Mouse (Mus musculus) left cerebral cortex, adult 8-10 months (tissue): ENCODE data around the gene Cpt1c. TPM values are rescaled to one million over a fixed set of nuclear protein-coding genes. Genes with fewer than 3 reads are reported as not detected.

ENCODE experiments used
- DNase-seq, 2 experiments: peaks; one replicate each; pipeline ENCODE4 v3.0.0; 2022; ENCODE audit warnings: low spot score in 2 of 2
- microRNA-seq, 2 experiments: library from miRNA; unstranded; fragments of <30 nt; microRNA quantifications; one replicate each; pipeline ENCODE4 v1.2.0; 2022
- total RNA-seq, 4 experiments: library from RNA; stranded (reverse); gene quantifications; 2 replicates each; pipeline ENCODE4 v1.2.4; 2022

The Cpt1c gene
- total RNA-seq, 4 experiments from 2014 or later, result 95.5 to 101 (median 98.3) TPM

DNA sequence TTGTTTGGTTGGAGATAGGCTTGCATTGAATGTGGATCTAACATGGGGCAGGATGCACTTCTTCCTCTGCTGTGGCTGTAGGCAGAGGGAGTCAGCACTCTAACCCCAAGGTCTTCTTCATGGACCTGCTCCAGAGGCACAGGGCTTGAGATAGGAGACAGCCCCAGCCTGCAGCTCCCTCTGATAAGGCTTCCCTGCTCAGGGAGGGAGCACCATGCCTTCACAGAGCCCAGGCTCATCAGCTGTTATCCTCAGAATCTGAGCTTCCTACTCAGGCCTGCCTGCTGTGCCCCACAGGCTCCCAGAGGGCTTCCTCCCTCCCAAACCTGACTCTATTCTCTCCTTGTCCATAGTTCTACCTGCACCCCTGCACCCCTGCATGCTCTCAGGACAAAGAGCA, 52.1 kb downstream of the Cpt1c start:
- no peak for DNase-seq

- no peak for DNase-seq
Measured at GRCm38 (mm10) chr7:44919127-44919526, 55.5 kb downstream of the Cpt1c start.

DNA sequence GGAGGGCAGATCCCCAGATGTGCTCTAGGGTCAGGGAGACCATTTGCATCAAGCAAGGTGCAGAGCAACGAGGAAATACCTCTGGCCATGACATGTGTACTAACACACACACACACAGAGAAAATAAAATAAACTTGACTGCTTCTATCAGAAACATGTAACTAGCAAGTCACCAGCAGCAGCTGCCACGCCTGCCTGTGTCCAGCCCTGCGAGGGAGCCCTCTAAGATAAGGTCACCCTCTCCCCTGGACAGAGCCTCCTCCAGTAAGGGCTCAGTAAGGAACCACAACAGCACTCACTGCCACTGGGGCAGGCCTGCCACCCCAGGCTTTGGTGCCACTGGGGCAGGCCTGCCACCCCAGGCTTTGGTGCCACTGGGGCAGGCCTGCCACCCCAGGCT, 56.4 kb downstream of the Cpt1c start:
- no peak for DNase-seq

DNA sequence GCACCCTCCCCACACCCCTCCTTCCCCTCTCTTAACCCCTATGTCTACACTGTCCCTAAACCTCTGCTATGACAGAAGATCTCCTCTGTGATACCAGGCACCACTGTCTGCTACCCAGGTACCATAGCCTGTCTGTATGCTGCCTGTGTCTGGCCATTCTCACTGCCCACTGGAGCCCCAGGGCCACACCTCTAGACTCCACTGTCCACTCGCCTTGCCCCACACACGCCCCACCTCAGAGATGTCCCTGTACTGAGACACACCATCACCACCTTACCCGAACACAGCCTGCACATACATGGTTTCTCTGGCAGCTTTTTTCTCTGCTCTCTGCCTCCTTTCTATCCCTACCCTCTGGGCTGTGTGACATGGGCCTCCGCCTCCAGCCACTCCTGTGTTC, 57.8 kb downstream of the Cpt1c start:
- DNase-seq, result no peak

GRCm38 (mm10) chr7:44916191-44916590, 58.5 kb downstream of the Cpt1c start:
- no peak for DNase-seq

- no peak for DNase-seq
Measured at GRCm38 (mm10) chr7:44915314-44915713, 59.3 kb downstream of the Cpt1c start.

- DNase-seq, result no peak
Measured at GRCm38 (mm10) chr7:44914396-44914795, 60.3 kb downstream of the Cpt1c start.

Small RNAs within 50 kb of the gene (microRNA-seq; reads per million reads assigned to microRNA genes)
- gene Mir7054, result 1.8 to 2.5 reads per million in 2 experiments

Other genes with a start within 250 kb of the Cpt1c start
- gene Vrk3, start 226.4 kb downstream of the Cpt1c start, total RNA-seq, result 10 to 100 TPM; 26.8 to 33.5 (median 30.9) TPM
- under 1 TPM; 0.23 to 0.55 (median 0.42) TPM for gene Zfp473, start 223.8 kb downstream of the Cpt1c start, total RNA-seq
- 10 to 100 TPM; 28.7 to 31.4 (median 30.2) TPM for gene Nup62, start 158.8 kb downstream of the Cpt1c start, total RNA-seq
- gene Il4i1, start 158.5 kb downstream of the Cpt1c start, total RNA-seq, result 1 to 10 TPM; 2.1 to 8.4 (median 5.8) TPM
- gene Atf5, start 158.2 kb downstream of the Cpt1c start, total RNA-seq, result 10 to 100 TPM; 23.8 to 26.8 (median 24.2) TPM
- 10 to 100 TPM; 53.8 to 68.8 (median 64.7) TPM for gene Akt1s1, start 125.9 kb downstream of the Cpt1c start, total RNA-seq
- 10 to 100 TPM; 76.4 to 88.3 (median 82.2) TPM for gene Tbc1d17, start 125.8 kb downstream of the Cpt1c start, total RNA-seq
- gene Pnkp, start 117.7 kb downstream of the Cpt1c start, total RNA-seq, result 10 to 100 TPM; 23.9 to 27.0 (median 24.4) TPM
- gene Ptov1, start 105.1 kb downstream of the Cpt1c start, total RNA-seq, result 100 to 1,000 TPM; 277 to 305 (median 293) TPM
- 10 to 100 TPM; 80.5 to 97.9 (median 88.4) TPM for gene Med25, start 82.1 kb downstream of the Cpt1c start, total RNA-seq
- 10 to 100 TPM; 21.8 to 28.6 (median 24.0) TPM for gene Fuz, start 78.8 kb downstream of the Cpt1c start, total RNA-seq
- 100 to 1,000 TPM; 312 to 359 (median 323) TPM for gene Ap2a1, start 45.4 kb downstream of the Cpt1c start, total RNA-seq
- gene Tsks, start 31.6 kb downstream of the Cpt1c start, total RNA-seq, result 1 to 10 TPM; 2.0 to 2.5 (median 2.2) TPM
- gene Prmt1, start 11.7 kb upstream of the Cpt1c start, total RNA-seq, result 100 to 1,000 TPM; 153 to 178 (median 175) TPM
- gene Irf3, start 22.8 kb upstream of the Cpt1c start, total RNA-seq, result 10 to 100 TPM; 23.6 to 42.1 (median 32.8) TPM
- gene Bcl2l12, start 23.9 kb upstream of the Cpt1c start, total RNA-seq, result 1 to 10 TPM; 2.3 to 5.1 (median 2.8) TPM
- 100 to 1,000 TPM; 164 to 171 (median 170) TPM for gene Scaf1, start 41.5 kb upstream of the Cpt1c start, total RNA-seq
- gene Rras, start 43.1 kb upstream of the Cpt1c start, total RNA-seq, result 10 to 100 TPM; 13.7 to 18.8 (median 14.7) TPM
- 10 to 100 TPM; 68.5 to 73.4 (median 71.5) TPM for gene Prr12, start 78.0 kb upstream of the Cpt1c start, total RNA-seq
- 10 to 100 TPM; 50.2 to 61.0 (median 57.9) TPM for gene Nosip, start 87.6 kb upstream of the Cpt1c start, total RNA-seq
- gene Prrg2, start 87.8 kb upstream of the Cpt1c start, total RNA-seq, result 10 to 100 TPM in 1 of 4 experiments, 1 to 10 TPM in 3; 6.7 to 11.5 (median 8.2) TPM
- gene Rcn3, start 117.4 kb upstream of the Cpt1c start, total RNA-seq, result 1 to 10 TPM; 5.7 to 8.3 (median 5.9) TPM
- gene Fcgrt, start 129.0 kb upstream of the Cpt1c start, total RNA-seq, result 10 to 100 TPM; 18.6 to 21.9 (median 19.9) TPM
- 100 to 1,000 TPM; 467 to 554 (median 521) TPM for gene Rps11, start 149.6 kb upstream of the Cpt1c start, total RNA-seq
- 100 to 1,000 TPM; 804 to 903 (median 864) TPM for gene Rpl13a, start 153.9 kb upstream of the Cpt1c start, total RNA-seq
- not detected for gene Gm45713, start 161.4 kb upstream of the Cpt1c start, total RNA-seq
- 1 to 10 TPM; 6.5 to 8.2 (median 7.5) TPM for gene Flt3l, start 161.6 kb upstream of the Cpt1c start, total RNA-seq
- gene Pih1d1, start 179.5 kb upstream of the Cpt1c start, total RNA-seq, result 10 to 100 TPM; 41.4 to 49.3 (median 45.2) TPM
- 10 to 100 TPM; 17.9 to 20.9 (median 19.8) TPM for gene Aldh16a1, start 179.7 kb upstream of the Cpt1c start, total RNA-seq
- 1,000 to 10,000 TPM; 1,001 to 1,087 (median 1,026) TPM for gene Slc17a7, start 189.1 kb upstream of the Cpt1c start, total RNA-seq
- gene Gfy, start 204.7 kb upstream of the Cpt1c start, total RNA-seq, result under 1 TPM in 1 of 4 experiments, not detected in 3; 0.34 TPM
- gene Pth2, start 206.1 kb upstream of the Cpt1c start, total RNA-seq, result under 1 TPM in 1 of 4 experiments, not detected in 3; 0.80 TPM
- gene Ccdc155, start 230.0 kb upstream of the Cpt1c start, total RNA-seq, result 1 to 10 TPM; 4.3 to 6.4 (median 5.4) TPM
- 10 to 100 TPM; 23.1 to 31.5 (median 26.8) TPM for gene Dkkl1, start 237.3 kb upstream of the Cpt1c start, total RNA-seq
- 1 to 10 TPM; 2.0 to 5.1 (median 3.0) TPM for gene Tead2, start 240.9 kb upstream of the Cpt1c start, total RNA-seq